Mouse (Mus musculus) stomach, postnatal 0 days (tissue): Measurements from ENCODE around the gene H2-Aa.

Source experiments
- CTCF ChIP-seq: IDR thresholded peaks from 2 replicates; pipeline ENCODE4 v1.5.1; 2016; ENCODE audit warnings: antibody characterized with exemption, low read depth, mild to moderate bottlenecking, moderate library complexity
- EP300 ChIP-seq: optimal IDR thresholded peaks from 2 replicates; pipeline ENCODE3; 2016; ENCODE audit warnings: antibody characterized with exemption

DNA sequence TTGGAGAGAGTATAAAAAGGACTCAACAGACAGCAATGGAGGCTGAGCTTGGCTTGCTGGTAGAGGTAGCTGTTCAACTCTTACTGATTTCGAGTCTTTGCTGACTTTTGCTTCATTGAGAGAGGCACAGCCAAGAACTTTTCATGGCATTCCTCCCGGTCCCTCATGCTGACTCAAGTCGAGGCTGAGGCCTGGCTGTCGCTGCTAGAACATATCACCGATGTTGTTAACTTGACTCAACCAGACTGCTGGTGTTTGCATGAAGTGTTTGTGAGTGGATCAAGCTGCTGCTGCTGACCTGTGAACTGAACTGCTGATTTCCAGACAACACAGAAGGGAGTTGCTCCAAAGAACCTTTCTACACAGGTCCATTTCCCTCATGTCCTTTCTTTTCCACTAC, 50.9 kb downstream of the H2-Aa start:
- no peak for TF ChIP-seq CTCF
- TF ChIP-seq EP300: no peak
